Mouse (Mus musculus) stomach, postnatal 0 days (tissue): ENCODE measurements at regions not wholly inside any gene's neighbourhood (a gene's known extent, or its start where the extent isn't known, plus 50 kb on each side); places are given as distances from the start of the nearest gene placed in this dataset.
A peak's percentile ranks its signal among the peaks of the same experiment; 100 is the strongest.

Experiments
- ATAC-seq: fragments of 200-750 bp; cut with Nextera tagmentation; 2 replicates; pipeline ENCODE4 v1.8.0; 2017; ENCODE audit not compliant: low FRiP score, low TSS enrichment
- DNase-seq: peaks from one replicate; pipeline ENCODE4 v3.0.0-alpha.2; 2016; ENCODE audit warnings: low spot score
- H3K27ac ChIP-seq: fragments of 300-500 bp; sonication (generic); replicated peaks from 2 replicates; pipeline ENCODE4 v1.5.1; 2014; ENCODE audit warnings: mild to moderate bottlenecking, control low read depth
- H3K27me3 ChIP-seq: fragments of 300-500 bp; sonication (generic); 2 replicates; pipeline ENCODE4 v1.6.1; 2014; ENCODE audit warnings: low read length; ENCODE audit not compliant: control insufficient read depth, insufficient read depth
- H3K36me3 ChIP-seq: fragments of 300-500 bp; sonication (generic); 2 replicates; pipeline ENCODE4 v1.6.1; 2014; ENCODE audit warnings: low read length, mixed read lengths; ENCODE audit not compliant: control insufficient read depth, insufficient read depth
- H3K4me1 ChIP-seq: fragments of 300-500 bp; sonication (generic); replicated peaks from 2 replicates; pipeline ENCODE4 v1.6.1; 2014; ENCODE audit warnings: antibody characterized with exemption; ENCODE audit not compliant: control insufficient read depth, insufficient read depth
- H3K4me2 ChIP-seq: fragments of 300-500 bp; sonication (generic); replicated peaks from 2 replicates; pipeline ENCODE4 v1.6.1; 2014; ENCODE audit warnings: low read depth, mild to moderate bottlenecking, control low read depth, moderate library complexity
- H3K4me3 ChIP-seq: fragments of 300-500 bp; sonication (generic); 2 replicates; pipeline ENCODE4 v1.5.1; 2014; ENCODE audit warnings: low read depth, low read length, control low read depth
- H3K9ac ChIP-seq: fragments of 300-500 bp; sonication (generic); 2 replicates; pipeline ENCODE4 v1.6.1; 2014; ENCODE audit warnings: mild to moderate bottlenecking, low read length, control low read depth, mixed read lengths
- H3K9me3 ChIP-seq: fragments of 300-500 bp; sonication (generic); 2 replicates; pipeline ENCODE4 v1.6.1; 2016; ENCODE audit warnings: low read length; ENCODE audit not compliant: control insufficient read depth
- CTCF ChIP-seq: IDR thresholded peaks from 2 replicates; pipeline ENCODE4 v1.5.1; 2016; ENCODE audit warnings: antibody characterized with exemption, low read depth, mild to moderate bottlenecking, moderate library complexity
- EP300 ChIP-seq: optimal IDR thresholded peaks from 2 replicates; pipeline ENCODE3; 2016; ENCODE audit warnings: antibody characterized with exemption
- WGBS: fragments of 180-500 bp; shearing (Covaris S2); extraction: QIAGEN DNeasy Blood & Tissue Kit; methylation state at CpG from one replicate; pipeline ENCODE4 v1.1.7; 2014; 5-methylcytosine and 5-hydroxymethylcytosine counted together

DNA sequence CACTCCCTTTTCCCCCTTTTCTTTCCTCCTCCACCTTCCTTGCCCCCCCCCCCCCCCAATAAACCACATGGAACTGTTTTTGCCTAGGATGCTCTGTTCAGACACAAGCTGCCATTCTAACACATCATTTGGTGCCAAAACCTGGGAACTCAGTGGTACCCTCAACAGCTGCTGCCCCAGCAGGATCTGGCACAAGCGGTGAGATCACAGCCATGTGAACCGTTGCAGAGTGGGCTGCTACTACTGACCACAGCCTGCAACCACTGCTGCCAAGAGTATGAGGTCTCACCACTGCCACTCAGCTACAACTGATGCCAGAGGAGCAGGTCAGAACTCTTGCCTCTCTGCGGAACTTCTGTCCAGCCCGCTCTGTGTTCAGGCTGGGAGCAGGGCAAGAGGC lies 206.2 kb downstream of the Pcsk1 start:
- no peak overlapping the region for H3K27ac ChIP-seq

DNA sequence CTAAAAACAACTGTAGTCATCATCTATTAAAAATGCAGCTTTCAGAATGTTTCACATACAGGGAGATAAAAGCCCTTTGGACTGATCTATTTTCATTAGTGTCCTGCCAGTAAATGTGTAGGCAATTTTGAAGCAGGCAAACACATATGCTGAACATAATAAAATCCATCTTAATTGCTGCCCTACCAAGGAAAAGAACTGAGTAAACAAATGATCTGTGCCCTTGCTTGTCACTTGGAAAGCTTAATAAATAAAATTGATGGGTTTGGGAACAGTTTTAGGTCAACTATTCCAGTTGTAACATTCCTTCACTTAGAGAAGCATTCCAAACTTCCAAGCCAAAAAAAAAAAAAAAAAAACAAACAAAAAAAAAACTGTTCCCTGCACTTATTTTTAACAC lies 230.2 kb downstream of the Pcsk1 start:
- Histone ChIP-seq H3K4me3 (no peak overlapping the region), H3K4me1 (no peaks in the 10 kb centered on the region), H3K27ac (no peak overlapping the region), H3K27me3 (no peaks in the 10 kb centered on the region), H3K9ac (no peak overlapping the region), H3K4me2 (no peak overlapping the region), H3K36me3 (no peaks in the 10 kb centered on the region), H3K9me3 (no peaks in the 10 kb centered on the region)
- DNase-seq (no peak), ATAC-seq (no peak)
- no peak for TF ChIP-seq CTCF
- no peak for TF ChIP-seq EP300

More for the DNA sequence above, 206.2 kb downstream of the Pcsk1 start:
- TF ChIP-seq EP300, result no peak
- H3K4me2 ChIP-seq, result no peak overlapping the region
- no peaks in the 10 kb centered on the region for H3K4me1 ChIP-seq
- H3K9ac ChIP-seq, result no peak overlapping the region
- ATAC-seq (no peak), DNase-seq (no peak)
- H3K27me3 ChIP-seq, result no peaks in the 10 kb centered on the region
- H3K36me3 ChIP-seq, result no peaks in the 10 kb centered on the region
- H3K9me3 ChIP-seq, result peaks cover 2% of the 10 kb centered on the region; the same call in 1 of the 2 replicates
- 95% methylated on average over 4 of the region's 4 CpGs for WGBS
- H3K4me3 ChIP-seq, result no peak overlapping the region

DNA sequence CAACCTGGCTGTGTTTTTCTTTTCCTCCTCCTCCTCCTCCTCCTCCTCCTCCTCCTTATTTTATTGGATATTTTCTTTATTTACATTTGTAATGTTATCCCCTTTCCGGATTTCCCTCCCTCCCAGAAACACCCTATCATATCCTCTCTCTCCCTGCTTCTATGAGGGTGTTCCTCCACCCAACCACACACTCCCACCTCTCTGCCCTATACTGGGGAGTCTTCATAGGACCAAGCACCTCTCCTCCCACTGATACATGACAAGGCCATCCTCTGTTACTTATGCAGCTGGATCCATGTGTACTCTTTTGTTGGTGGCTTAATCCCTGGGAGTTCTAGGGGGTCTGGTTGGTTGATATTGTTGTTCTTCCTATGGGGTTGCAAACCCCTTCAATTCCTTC lies 230.6 kb downstream of the Pcsk1 start:
- Histone ChIP-seq H3K27ac (no peak overlapping the region), H3K9ac (no peak overlapping the region), H3K4me1 (no peaks in the 10 kb centered on the region), H3K4me3 (no peak overlapping the region), H3K4me2 (no peak overlapping the region), H3K27me3 (no peaks in the 10 kb centered on the region), H3K36me3 (no peaks in the 10 kb centered on the region), H3K9me3 (no peaks in the 10 kb centered on the region)
- TF ChIP-seq CTCF (no peak), EP300 (no peak)
- 22% methylated on average over 1 of the region's 1 CpGs for WGBS
- no peak for DNase-seq
- ATAC-seq, result no peak

DNA sequence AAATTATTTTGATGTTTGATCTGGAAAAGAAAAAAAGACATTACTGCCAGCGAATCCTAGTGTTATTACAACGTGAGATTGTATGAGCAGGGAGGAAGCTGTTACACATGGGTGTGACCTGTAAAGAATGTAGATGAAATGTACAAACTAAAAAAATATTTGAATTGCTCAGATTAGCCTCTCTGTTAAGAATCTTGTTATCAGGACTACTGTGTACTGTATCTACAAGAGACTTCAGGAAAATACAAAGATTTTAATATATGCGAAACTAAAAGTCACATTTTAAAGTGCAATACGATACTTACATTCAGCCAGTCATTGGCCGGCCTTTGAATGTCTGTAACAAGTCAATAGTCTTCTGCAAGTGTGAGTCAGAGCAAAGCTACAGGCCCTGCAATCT lies 247.4 kb downstream of the Pcsk1 start:
- H3K4me2 ChIP-seq, result no peak overlapping the region
- no peak overlapping the region for H3K9ac ChIP-seq
- H3K4me3 ChIP-seq, result no peak overlapping the region
- no peaks in the 10 kb centered on the region for H3K9me3 ChIP-seq
- no peak overlapping the region for H3K27ac ChIP-seq
- no peak for DNase-seq
- WGBS, result 59% methylated on average over 5 of the region's 5 CpGs
- no peaks in the 10 kb centered on the region for H3K4me1 ChIP-seq
- TF ChIP-seq CTCF (no peak), EP300 (no peak)
- ATAC-seq, result peak; percentile 61; the same call in 1 of the 2 replicates
- no peaks in the 10 kb centered on the region for H3K36me3 ChIP-seq
- H3K27me3 ChIP-seq, result no peaks in the 10 kb centered on the region

DNA sequence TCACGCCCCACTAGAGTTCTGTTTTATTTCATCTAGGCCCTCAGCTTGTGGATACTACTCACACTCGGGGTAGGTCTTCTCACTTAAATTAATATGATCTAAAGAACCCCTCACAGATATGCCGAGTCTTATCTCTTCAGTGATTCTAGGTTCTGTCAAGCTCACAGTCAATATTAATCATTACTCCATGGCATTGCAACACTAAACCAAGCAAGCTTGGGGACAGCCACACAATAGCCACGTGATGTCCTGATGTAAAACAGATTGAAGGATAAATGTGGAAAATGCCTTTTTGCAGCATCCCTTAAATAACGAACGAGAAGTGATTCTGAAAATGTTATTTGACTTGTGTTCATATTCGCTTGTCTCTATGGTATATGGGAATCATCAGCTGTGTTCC lies 253.8 kb downstream of the Pcsk1 start:
- WGBS, result 65% methylated on average over 7 of the region's 7 CpGs
- Histone ChIP-seq H3K9me3 (no peaks in the 10 kb centered on the region), H3K36me3 (no peaks in the 10 kb centered on the region), H3K4me2 (no peak overlapping the region), H3K4me1 (no peaks in the 10 kb centered on the region), H3K27ac (no peak overlapping the region), H3K9ac (no peak overlapping the region), H3K4me3 (no peak overlapping the region), H3K27me3 (no peaks in the 10 kb centered on the region)
- ATAC-seq, result no peak
- DNase-seq, result no peak
- TF ChIP-seq CTCF (no peak), EP300 (no peak)

DNA sequence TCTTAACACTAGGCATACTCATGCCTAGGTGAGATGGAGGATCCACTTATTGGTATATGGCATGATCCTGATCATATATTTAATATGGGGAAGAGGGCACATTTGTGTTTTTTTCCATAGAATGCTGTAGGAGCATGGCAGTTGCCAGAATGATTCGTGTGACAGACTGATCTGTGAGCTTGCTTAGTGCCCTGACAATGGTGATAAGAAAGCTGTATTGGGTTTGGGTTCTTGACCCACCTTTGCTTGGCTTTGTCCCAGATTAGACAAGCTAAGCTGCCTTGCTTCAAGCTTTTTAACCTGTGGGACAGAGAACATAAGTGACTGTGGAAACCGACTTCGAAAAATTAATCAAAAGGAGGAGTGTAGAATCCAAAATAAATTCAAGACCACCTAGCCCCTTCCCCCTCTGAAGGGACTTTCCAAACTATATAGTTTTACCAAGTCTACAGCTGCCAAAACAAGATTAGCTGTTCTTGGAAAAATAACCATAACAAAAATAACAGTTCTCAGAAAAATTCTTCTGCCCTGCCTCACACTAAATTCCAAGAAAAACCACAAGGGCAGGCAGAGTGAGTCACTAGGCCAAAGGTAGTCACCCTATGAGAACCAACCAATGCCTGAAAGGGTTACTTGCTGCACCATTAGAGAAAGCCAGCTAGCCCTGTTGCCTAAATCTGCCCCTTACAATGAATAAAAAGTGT lies 277.2 kb downstream of the Pcsk1 start:
- TF ChIP-seq CTCF (no peak), EP300 (no peak)
- Histone ChIP-seq H3K9me3 (no peaks in the 10 kb centered on the region), H3K4me2 (no peak overlapping the region), H3K27me3 (no peaks in the 10 kb centered on the region), H3K4me1 (no peaks in the 10 kb centered on the region), H3K36me3 (no peaks in the 10 kb centered on the region), H3K9ac (no peak overlapping the region), H3K27ac (no peak overlapping the region), H3K4me3 (no peak overlapping the region)
- WGBS, result 75% methylated on average over 3 of the region's 3 CpGs
- DNase-seq (no peak), ATAC-seq (no peak)
